Mouse (Mus musculus) heart, embryonic 16.5 days (tissue): ENCODE data around the gene Sox6. TPM values are rescaled to one million over a fixed set of nuclear protein-coding genes. Genes with fewer than 3 reads are reported as not detected.
A peak's percentile ranks its signal among the peaks of the same experiment; 100 is the strongest.
"Not testable (repeated sequence)": the region's sequence is repeated elsewhere in the genome, so short reads cannot be mapped to it uniquely, and the experiment has no call there.

Experiments used
- ATAC-seq: fragments of 200-750 bp; cut with Nextera tagmentation; replicated peaks from 2 replicates; pipeline ENCODE4 v1.8.0; 2017; ENCODE audit warnings: moderate number of reproducible peaks; ENCODE audit not compliant: insufficient read depth, low FRiP score; ENCODE audit errors: extremely low read depth
- H3K27ac ChIP-seq: fragments of 300-500 bp; sonication (generic); 2 replicates; pipeline ENCODE4 v1.5.1; 2014; ENCODE audit warnings: mild to moderate bottlenecking, low read length, control low read depth, moderate library complexity
- H3K27me3 ChIP-seq: fragments of 300-500 bp; sonication (generic); 2 replicates; pipeline ENCODE4 v1.6.1; 2014; ENCODE audit warnings: low read length, mixed read lengths; ENCODE audit not compliant: control insufficient read depth, insufficient read depth
- H3K36me3 ChIP-seq: fragments of 300-500 bp; sonication (generic); 2 replicates; pipeline ENCODE4 v1.6.1; 2014; ENCODE audit not compliant: control insufficient read depth, insufficient read depth
- H3K4me1 ChIP-seq: fragments of 300-500 bp; sonication (generic); 2 replicates; pipeline ENCODE4 v1.6.1; 2014; ENCODE audit warnings: low read length, mixed read lengths; ENCODE audit not compliant: control insufficient read depth, insufficient read depth
- H3K4me2 ChIP-seq: fragments of 300-500 bp; sonication (generic); 2 replicates; pipeline ENCODE4 v1.6.1; 2014; ENCODE audit warnings: low read depth, mild to moderate bottlenecking, control low read depth, low read length
- H3K4me3 ChIP-seq: fragments of 300-500 bp; sonication (generic); 2 replicates; pipeline ENCODE4 v1.5.1; 2014; ENCODE audit warnings: mild to moderate bottlenecking, control low read depth, low read length
- H3K9ac ChIP-seq: fragments of 300-500 bp; sonication (generic); 2 replicates; pipeline ENCODE4 v1.6.1; 2014; ENCODE audit warnings: low read length, control low read depth
- H3K9me3 ChIP-seq: fragments of 300-500 bp; sonication (generic); replicated peaks from 2 replicates; pipeline ENCODE4 v1.6.1; 2016; ENCODE audit warnings: low read length; ENCODE audit not compliant: control insufficient read depth
- WGBS: fragments of 180-500 bp; shearing (Covaris S2); extraction: QIAGEN DNeasy Blood & Tissue Kit; methylation state at CpG from one replicate; pipeline ENCODE4 v1.1.7; 2014; 5-methylcytosine and 5-hydroxymethylcytosine counted together
- polyA plus RNA-seq: library from polyadenylated mRNA; unstranded; fragments of >200 nt; fragmentation: Nextera tagmentation; extraction: Ambion mirVana; gene quantifications from 2 replicates; pipeline ENCODE4 v1.2.1, GENCODE M21; 2015

The Sox6 gene
- 25.6 and 28.5 TPM in 2 replicates for polyA plus RNA-seq

DNA sequence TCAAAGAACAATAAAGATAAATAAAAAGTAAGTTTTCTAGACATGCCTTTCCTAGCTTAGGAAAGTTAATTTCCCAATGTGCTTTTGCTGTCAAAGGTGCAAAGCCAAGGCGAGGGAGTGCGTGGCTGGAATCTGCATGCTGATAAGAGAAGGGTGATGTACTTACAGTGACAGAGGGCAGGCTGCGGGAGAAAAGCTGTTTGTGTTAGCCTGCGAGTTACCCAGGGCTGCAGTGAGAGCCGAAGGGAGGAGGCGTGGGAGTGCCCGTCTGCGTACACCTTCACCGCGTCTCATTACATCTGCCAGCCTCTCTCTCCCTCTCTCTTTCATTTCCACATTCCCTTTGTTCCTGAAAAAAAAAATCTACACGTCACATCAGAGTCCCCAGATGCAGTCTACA, at the start of gene Sox6:
Gene Sox6, minus strand, starts transcription at position 286 of the 400 bp plus-strand sequence.
- 3% methylated on average over 11 of the region's 11 CpGs for whole genome bisulfite sequencing
- peak within 1 kb of the TSS; percentile 58 for H3K4me3 ChIP-seq
- ATAC-seq = no peak
- H3K36me3 ChIP-seq = no peaks in the 10 kb centered on the region
- H3K27ac ChIP-seq = no peak within 1 kb of the TSS
- H3K9me3 ChIP-seq = no peaks in the 10 kb centered on the region
- peak within 1 kb of the TSS; percentile 98 for H3K4me2 ChIP-seq
- peaks cover 24% of the 10 kb centered on the region for H3K27me3 ChIP-seq
- H3K9ac ChIP-seq = peak within 1 kb of the TSS; percentile 66
- H3K4me1 ChIP-seq = peaks cover 11% of the 10 kb centered on the region

DNA sequence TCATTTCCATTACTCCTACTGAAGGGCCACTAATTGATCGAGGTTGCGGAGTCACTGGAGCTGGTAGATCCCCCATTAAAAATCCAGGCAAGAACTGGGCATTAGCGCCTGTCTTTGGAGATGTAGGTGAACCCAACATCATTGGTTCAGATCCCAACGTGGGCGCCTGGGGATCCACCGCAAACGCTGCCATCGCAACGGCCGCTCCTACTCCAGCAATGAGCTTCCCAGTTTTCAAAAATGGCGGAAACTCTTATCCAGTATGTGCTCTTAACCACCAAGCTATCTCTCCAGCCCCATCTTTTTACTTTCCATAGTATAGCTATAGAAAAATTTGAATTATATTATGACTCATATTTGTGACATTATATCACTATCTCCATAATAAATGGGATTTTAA, 45.8 kb upstream of the Sox6 start, which contains the start of gene Gm4353:
Gene Gm4353, minus strand, starts transcription at position 270 of the 400 bp plus-strand sequence.
- H3K27ac ChIP-seq, H3K36me3 ChIP-seq, H3K9ac ChIP-seq, H3K4me2 ChIP-seq, ATAC-seq, H3K4me1 ChIP-seq, H3K27me3 ChIP-seq, H3K9me3 ChIP-seq, H3K4me3 ChIP-seq: not testable (repeated sequence)
- 90% methylated on average over 11 of the region's 11 CpGs for WGBS

DNA sequence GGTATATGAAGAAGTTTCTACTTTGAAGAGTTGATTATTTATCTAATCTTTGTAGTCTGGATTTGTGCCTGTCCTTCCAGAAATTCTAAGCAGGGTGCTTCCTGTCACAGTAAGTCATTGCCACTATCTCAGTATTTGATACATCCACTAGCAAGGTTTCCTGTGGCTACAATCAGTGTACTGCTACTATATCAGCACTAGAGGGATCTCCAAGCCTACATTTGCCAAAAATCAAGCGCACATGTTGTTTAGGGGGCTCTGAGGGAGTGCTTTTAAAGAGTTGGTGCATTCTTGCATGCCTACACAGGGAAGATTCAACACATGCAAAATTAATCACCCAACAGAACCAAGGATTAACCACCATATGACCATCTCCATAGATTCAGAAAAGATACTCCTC, 22.1 kb upstream of the Sox6 start:
- Histone ChIP-seq H3K9ac (no peak overlapping the region), H3K4me3 (no peak overlapping the region), H3K27me3 (no peaks in the 10 kb centered on the region), H3K4me2 (no peak overlapping the region), H3K9me3 (no peaks in the 10 kb centered on the region), H3K27ac (no peak overlapping the region), H3K36me3 (no peaks in the 10 kb centered on the region), H3K4me1 (no peaks in the 10 kb centered on the region)
- WGBS = 21% methylated on average over 1 of the region's 1 CpGs
- ATAC-seq = no peak

DNA sequence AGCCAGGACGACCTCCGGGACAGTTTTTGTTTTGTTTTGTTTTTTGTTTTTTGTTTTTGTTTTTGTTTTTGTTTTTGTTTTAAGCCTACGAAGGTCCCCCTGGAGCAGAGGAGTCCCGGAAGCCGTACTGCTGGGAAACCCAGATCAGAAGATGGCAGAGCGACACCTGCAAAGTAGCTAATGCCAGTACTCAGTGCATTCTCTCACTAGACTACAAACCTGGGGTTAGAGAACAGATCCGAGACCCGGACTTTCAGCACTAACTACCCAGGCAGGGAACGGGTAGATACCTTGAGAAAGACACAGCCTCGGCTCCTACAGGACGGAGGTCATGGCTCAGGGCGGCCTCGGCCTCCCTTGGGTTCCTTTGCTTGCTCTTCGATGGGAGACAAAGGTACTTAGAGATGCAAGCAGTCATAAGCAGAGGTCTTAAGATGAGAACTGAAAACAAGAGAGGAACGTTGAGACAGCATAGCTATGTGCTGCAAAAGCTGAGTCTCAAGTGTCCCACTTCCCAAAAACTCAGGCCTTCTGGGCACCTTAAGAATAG, 1.9 kb upstream of the Sox6 start:
- Histone ChIP-seq H3K4me2 (peak overlapping the region; percentile 98), H3K27me3 (peaks cover 19% of the 10 kb centered on the region), H3K9me3 (no peaks in the 10 kb centered on the region), H3K4me3 (peak overlapping the region; percentile 58), H3K4me1 (peaks cover 8% of the 10 kb centered on the region), H3K36me3 (no peaks in the 10 kb centered on the region), H3K9ac (0 out of 2 replicates have a peak overlapping the region, but pooled peaks have one; percentile 22), H3K27ac (no peak overlapping the region)
- no peak for ATAC-seq
- WGBS = 24% methylated on average over 15 of the region's 15 CpGs

DNA sequence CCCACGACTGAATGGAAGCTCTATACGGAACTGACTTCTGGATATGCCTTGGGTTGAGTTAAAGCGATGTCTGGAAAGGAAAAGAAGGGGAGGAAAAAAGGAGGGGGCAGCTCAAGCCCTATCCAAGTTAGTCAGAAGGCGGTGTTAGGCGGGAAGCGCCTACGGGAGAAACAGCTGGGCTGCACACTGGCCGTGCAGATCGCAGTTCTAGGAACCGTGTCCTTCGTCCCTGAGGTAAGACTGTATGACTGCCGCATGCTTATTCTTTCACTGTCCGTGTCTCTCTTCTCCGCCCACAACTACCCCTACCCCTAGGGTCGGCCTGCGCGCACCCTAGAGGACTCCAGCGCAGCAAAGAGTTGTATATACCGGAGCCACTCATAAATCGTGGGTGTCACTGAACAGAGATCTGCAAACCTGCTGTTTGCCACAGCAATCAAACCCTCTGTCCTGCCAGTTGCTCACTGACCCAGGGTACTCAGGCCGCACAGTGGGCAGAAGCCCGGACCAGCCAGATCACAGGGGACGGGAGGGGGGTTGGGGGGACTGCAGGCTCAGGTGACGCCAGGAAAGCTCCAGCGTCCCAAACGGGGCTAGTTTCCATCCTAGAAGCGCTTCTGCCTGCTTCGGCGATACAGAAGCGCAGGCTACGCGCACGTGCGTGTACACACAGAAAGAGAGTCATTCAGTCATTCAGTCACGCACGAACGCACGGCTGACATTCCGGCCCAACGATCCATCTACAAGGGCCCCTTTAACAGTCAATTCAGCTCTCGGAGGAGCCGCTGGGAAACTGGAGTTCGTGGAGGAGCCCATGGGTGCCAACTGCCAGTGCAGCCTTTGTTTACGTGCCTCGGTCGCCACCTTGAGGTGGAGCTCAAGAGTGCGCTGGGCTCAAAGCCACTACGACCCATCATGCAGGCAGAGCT, 1.2 kb upstream of the Sox6 start:
- no peaks in the 10 kb centered on the region for H3K36me3 ChIP-seq
- peaks cover 11% of the 10 kb centered on the region for H3K4me1 ChIP-seq
- WGBS = under 1% methylated on average over 48 of the region's 48 CpGs
- H3K4me3 ChIP-seq = peak overlapping the region; percentile 58
- no peaks in the 10 kb centered on the region for H3K9me3 ChIP-seq
- no peak overlapping the region for H3K27ac ChIP-seq
- peak overlapping the region; percentile 98 for H3K4me2 ChIP-seq
- peaks cover 24% of the 10 kb centered on the region for H3K27me3 ChIP-seq
- H3K9ac ChIP-seq = peak overlapping the region; percentile 66
- peak; percentile 85 for ATAC-seq

DNA sequence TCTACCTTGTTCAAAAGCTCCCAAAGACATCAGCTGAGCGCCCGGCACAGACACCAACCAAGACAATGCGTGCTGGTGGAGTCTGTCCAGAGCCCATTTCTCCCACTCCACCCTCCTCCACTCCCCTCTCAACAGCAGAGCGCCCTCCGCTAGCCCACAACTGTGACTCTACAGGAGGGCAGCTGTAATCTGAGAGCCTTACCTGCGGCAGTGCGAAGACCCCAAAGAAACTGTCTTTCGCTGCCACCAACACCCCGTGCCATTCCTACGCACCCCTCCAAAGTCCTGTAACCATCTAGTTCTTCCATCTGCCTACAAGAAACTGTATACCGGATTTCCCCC, 571 bp upstream of the Sox6 start, which contains the start of gene 1110004F10Rik:
Gene 1110004F10Rik, plus strand, starts transcription at position 202 of the 342 bp plus-strand sequence.
- under 1% methylated on average over 11 of the region's 11 CpGs for WGBS
- peaks cover 24% of the 10 kb centered on the region for H3K27me3 ChIP-seq
- H3K9me3 ChIP-seq = no peaks in the 10 kb centered on the region
- no peak within 1 kb of the TSS for H3K27ac ChIP-seq
- peaks cover 11% of the 10 kb centered on the region for H3K4me1 ChIP-seq
- no peak for ATAC-seq
- H3K9ac ChIP-seq = peak within 1 kb of the TSS; percentile 66
- H3K4me2 ChIP-seq = peak within 1 kb of the TSS; percentile 98
- H3K4me3 ChIP-seq = peak within 1 kb of the TSS; percentile 58
- no peaks in the 10 kb centered on the region for H3K36me3 ChIP-seq

DNA sequence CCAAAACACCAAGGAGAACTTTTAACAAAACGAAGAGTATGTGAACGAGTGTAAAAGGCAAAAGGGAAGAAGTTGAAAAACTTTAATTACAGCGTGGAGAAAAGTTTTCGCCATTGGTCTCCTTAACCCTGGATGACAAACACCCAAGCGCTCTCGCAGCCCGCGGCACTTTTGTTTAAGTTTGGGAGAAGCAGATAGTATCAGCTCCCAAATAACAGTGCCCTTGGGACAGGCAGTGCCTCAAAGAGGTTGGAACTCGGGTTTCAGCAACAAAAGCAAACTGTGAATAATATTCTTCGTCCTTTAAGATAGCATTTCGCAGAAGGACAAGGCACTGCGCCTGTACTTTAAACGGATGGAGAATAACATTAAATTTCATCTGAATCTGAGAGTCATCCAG, 572 bp downstream of the Sox6 start:
- Histone ChIP-seq H3K36me3 (no peaks in the 10 kb centered on the region), H3K9me3 (no peaks in the 10 kb centered on the region), H3K4me2 (peak overlapping the region; percentile 98), H3K27ac (no peak overlapping the region), H3K4me3 (peak overlapping the region; percentile 58), H3K9ac (peak overlapping the region; percentile 45), H3K4me1 (peaks cover 11% of the 10 kb centered on the region), H3K27me3 (peaks cover 24% of the 10 kb centered on the region)
- ATAC-seq = no peak
- WGBS = 6% methylated on average over 13 of the region's 13 CpGs

DNA sequence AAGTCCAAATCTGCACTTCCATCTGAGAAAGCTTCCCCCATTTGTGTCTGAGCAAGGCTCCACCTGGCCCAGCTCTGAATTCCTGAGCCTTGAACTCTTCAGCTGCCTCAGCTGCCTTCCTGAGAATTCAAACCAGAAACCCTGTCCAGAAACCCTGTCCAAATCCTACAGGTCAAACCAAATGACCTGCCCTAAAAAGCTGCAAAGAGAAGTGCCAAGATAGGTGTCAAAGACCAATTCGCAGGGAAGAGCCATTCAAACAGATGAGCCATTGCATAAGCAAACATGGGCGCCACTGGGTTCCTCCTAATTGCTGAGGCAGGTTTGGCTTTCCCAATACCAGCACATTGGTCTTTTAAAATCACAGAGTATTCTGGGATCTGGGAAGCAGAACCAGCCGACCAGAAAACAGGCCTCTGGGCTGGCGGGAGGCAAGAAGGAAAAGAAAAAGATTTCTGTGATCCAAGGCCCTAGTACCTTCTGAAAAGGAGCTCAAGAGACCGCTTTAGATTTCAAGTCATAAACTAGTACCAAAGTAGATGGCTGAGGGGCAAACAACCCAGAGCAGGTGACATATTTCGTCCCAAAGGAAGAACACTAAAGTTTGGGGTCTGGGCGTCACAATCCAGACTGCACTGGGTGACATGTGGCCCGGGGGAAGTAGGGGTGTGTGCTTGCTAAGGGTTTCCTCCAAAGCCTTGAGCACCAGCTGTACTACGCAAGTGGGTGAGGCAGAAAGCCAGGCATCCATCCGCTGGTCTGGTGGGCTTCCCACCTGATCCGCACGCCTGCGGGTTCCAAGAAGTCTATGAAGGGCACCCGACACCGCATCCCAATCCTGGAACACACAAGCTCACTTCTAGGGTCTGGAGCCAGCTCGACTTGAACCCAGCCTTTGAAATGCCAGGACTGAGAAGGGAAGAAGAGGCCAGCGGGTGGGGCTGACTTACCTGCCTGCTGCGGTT, 1.7 kb downstream of the Sox6 start:
- H3K9ac ChIP-seq = no peak overlapping the region
- peaks cover 11% of the 10 kb centered on the region for H3K4me1 ChIP-seq
- no peaks in the 10 kb centered on the region for H3K36me3 ChIP-seq
- peaks cover 24% of the 10 kb centered on the region for H3K27me3 ChIP-seq
- ATAC-seq = no peak
- H3K4me3 ChIP-seq = no peak overlapping the region
- WGBS = 69% methylated on average over 18 of the region's 18 CpGs
- H3K4me2 ChIP-seq = no peak overlapping the region
- no peak overlapping the region for H3K27ac ChIP-seq
- H3K9me3 ChIP-seq = no peaks in the 10 kb centered on the region
